Comparison of ENCODE assay signal across 11 mouse cellular contexts in the genomic region with DNA sequence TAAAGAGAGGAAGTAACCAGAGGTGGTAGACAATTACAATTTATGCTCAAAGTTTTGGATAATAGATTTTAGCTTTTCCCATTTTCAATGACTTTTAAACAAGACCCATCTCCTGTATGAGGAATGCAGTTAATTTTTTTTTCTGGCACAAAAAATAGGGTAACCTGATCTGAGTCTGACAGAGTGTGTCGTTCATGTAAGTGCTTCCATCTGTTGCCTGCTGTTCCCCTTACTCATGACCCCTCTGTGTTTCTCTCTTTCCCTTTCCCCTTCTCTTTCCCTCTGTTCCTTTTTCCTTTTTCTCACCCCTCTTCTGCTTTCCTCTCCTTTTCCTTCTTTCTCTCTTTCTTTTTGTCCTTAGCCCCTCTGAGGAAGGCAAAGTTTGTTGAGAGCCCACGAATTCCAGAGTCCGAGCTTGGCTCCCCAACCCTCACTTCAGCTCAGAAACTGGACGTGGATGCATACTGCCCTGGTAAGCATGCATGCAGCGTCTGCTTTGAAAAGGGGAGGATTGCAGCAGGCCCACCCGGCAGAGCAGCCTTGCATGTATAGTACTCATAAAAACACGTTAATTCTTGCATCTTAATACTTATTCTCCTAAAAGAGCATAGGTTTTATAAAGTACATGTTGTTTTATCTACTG.
DNase-seq lines count a peak whose midpoint lies in the region; ATAC-seq and TF ChIP-seq lines count a peak whose summit lies in the region.
"Had no signal": no experiment of that assay in that cellular context is flagged by ENCODE, and none has a peak within 500 bp of the region (broad histone marks: within the 10 kb centered on the region; RNA-seq: fewer than 3 reads in every experiment).

No protein-coding gene starts in this region.

- peak overlapping the region; percentile 44; the same call in 1 of the 2 replicates for H3K27ac ChIP-seq in gastrocnemius, adult 2 months
- peak overlapping the region; percentile 89 for H3K27ac ChIP-seq in embryonic facial prominence, embryonic 10.5 days (replicated peaks)
- H3K27ac ChIP-seq in hindbrain, embryonic 13.5 days = peak overlapping the region; percentile 46; the same call in 1 of the 2 replicates
- no peak overlapping the region for H3K27ac ChIP-seq in midbrain, embryonic 14.5 days (replicated peaks; ENCODE audit: low read depth, low read length)

- H3K9ac ChIP-seq in hindbrain, embryonic 13.5 days = no peak overlapping the region
- H3K9ac ChIP-seq in midbrain, embryonic 14.5 days (replicated peaks; ENCODE audit: low read length) = no peak overlapping the region

- H3K4me1 ChIP-seq in embryonic facial prominence, embryonic 10.5 days = peaks cover 37% of the 10 kb centered on the region
- H3K4me1 ChIP-seq in hindbrain, embryonic 13.5 days (replicated peaks) = peaks cover 16% of the 10 kb centered on the region
- 0 out of 2 replicates have a peak, but pooled peaks cover 10% of the 10 kb centered on the region for H3K4me1 ChIP-seq in midbrain, embryonic 14.5 days (ENCODE audit: control insufficient read depth, insufficient read depth, low read length)

- WGBS in embryonic facial prominence, embryonic 10.5 days = 24% methylated on average over 7 of the region's 7 CpGs
- WGBS in hindbrain, embryonic 13.5 days = 12% methylated on average over 7 of the region's 7 CpGs
- WGBS in midbrain, embryonic 14.5 days = 9% methylated on average over 7 of the region's 7 CpGs

- no peak for DNase-seq in gastrocnemius, adult 2 months
- no peak for DNase-seq in gastrocnemius, adult 18-20 months (ENCODE audit: low spot score)
- peak; percentile 61 for DNase-seq in embryonic facial prominence, embryonic 10.5 days (ENCODE audit: low spot score)
- DNase-seq in midbrain, embryonic 14.5 days = peak; percentile 8
- no peak for DNase-seq in cerebellum, adult 9-11 months
- DNase-seq in adrenal gland, adult 2 months = no peak
- DNase-seq: adrenal gland, postnatal 25 days; cerebellum, postnatal 25 days; right cerebral cortex, adult 18-20 months had no signal

- no peaks in the 10 kb centered on the region for H3K27me3 ChIP-seq in embryonic facial prominence, embryonic 10.5 days (replicated peaks; ENCODE audit: low read depth, poor library complexity, severe bottlenecking)
- no peaks in the 10 kb centered on the region for H3K27me3 ChIP-seq in hindbrain, embryonic 13.5 days
- no peaks in the 10 kb centered on the region for H3K27me3 ChIP-seq in midbrain, embryonic 14.5 days (ENCODE audit: control insufficient read depth, insufficient read depth, low read length)

- no peaks in the 10 kb centered on the region for H3K36me3 ChIP-seq in embryonic facial prominence, embryonic 10.5 days (replicated peaks)
- H3K36me3 ChIP-seq in hindbrain, embryonic 13.5 days = no peaks in the 10 kb centered on the region
- no peaks in the 10 kb centered on the region for H3K36me3 ChIP-seq in midbrain, embryonic 14.5 days (ENCODE audit: control insufficient read depth, insufficient read depth, low read length)

- no peak for ATAC-seq in hindbrain, embryonic 13.5 days (ENCODE audit: low FRiP score)
- ATAC-seq in midbrain, embryonic 14.5 days (ENCODE audit: low FRiP score, low TSS enrichment) = no peak
- ATAC-seq in inflammation-experienced regulatory T-cells, adult 6 months = no peak

- no peaks in the 10 kb centered on the region for H3K9me3 ChIP-seq in embryonic facial prominence, embryonic 10.5 days
- no peaks in the 10 kb centered on the region for H3K9me3 ChIP-seq in hindbrain, embryonic 13.5 days
- H3K9me3 ChIP-seq in midbrain, embryonic 14.5 days (ENCODE audit: control insufficient read depth, low read length) = no peaks in the 10 kb centered on the region

- peak overlapping the region; percentile 9 for H3K4me3 ChIP-seq in gastrocnemius, adult 2 months
- H3K4me3 ChIP-seq in embryonic facial prominence, embryonic 10.5 days = peak overlapping the region; percentile 49
- H3K4me3 ChIP-seq in hindbrain, embryonic 13.5 days = no peak overlapping the region
- no peak overlapping the region for H3K4me3 ChIP-seq in midbrain, embryonic 14.5 days (replicated peaks; ENCODE audit: low read depth, low read length)

- intact Hi-C loops in gastrocnemius, adult 2 months (cut with DNase I) = no loop called here

- TF ChIP-seq CTCF in gastrocnemius, adult 2 months (IDR thresholded peaks at IDR 0.05) = no peak

- no peak overlapping the region for H3K4me2 ChIP-seq in hindbrain, embryonic 13.5 days
- no peak overlapping the region for H3K4me2 ChIP-seq in midbrain, embryonic 14.5 days (ENCODE audit: low read length)

Comparison
In these comparisons a context has a peak if more than half of its experiments do, and no peak if none do; other contexts are left out.
1. DNase-seq: peak in embryonic facial prominence, embryonic 10.5 days (single experiment) and midbrain, embryonic 14.5 days (single experiment); none in gastrocnemius, adult 2 months (single experiment), gastrocnemius, adult 18-20 months (single experiment), cerebellum, adult 9-11 months (single experiment) and adrenal gland, adult 2 months (single experiment).
2. H3K4me3 ChIP-seq: peak in gastrocnemius, adult 2 months (single experiment) and embryonic facial prominence, embryonic 10.5 days (single experiment); none in hindbrain, embryonic 13.5 days (single experiment) and midbrain, embryonic 14.5 days (single experiment).